Mouse (Mus musculus) heart, postnatal 0 days (tissue): ENCODE data around the gene Dpm3.

ENCODE experiments used
- CTCF ChIP-seq: IDR thresholded peaks from 2 replicates; pipeline ENCODE4 v1.5.1; 2016; ENCODE audit warnings: antibody characterized with exemption, control low read depth, low read depth
- EP300 ChIP-seq: IDR thresholded peaks from 2 replicates; pipeline ENCODE4 v1.6.1; 2016; ENCODE audit warnings: antibody characterized with exemption, low read depth

DNA sequence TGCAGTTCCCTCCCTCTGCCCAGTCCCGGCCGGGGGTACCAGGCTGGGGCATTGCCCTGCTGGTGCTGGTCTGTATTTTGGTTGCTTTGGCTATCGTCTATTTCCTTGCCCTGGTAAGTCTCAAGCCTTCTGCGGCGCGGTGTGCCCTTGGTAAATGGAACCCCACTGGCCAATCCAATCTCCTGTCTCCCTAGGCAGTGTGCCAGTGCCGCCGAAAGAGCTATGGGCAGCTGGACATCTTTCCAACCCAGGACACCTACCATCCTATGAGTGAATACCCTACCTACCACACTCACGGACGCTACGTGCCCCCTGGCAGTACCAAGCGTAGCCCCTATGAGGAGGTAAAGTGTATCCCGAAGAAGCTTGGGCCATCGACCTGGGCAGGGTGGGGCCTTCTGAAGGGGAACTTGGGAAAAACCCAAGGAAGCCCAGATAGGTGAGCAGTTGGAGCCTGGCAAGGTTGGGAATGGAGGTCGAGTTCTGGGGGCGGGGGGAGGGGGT lies 27.3 kb upstream of the Dpm3 start:
- TF ChIP-seq CTCF (no peak), EP300 (no peak)
